Mouse (Mus musculus) liver (tissue): ENCODE data around the gene Fkbp15.

Experiments used
- DNase-seq: peaks from one replicate; pipeline ENCODE4 v3.0.0-alpha.2; 2020; ENCODE audit warnings: mixed read lengths

The Fkbp15 gene

DNA sequence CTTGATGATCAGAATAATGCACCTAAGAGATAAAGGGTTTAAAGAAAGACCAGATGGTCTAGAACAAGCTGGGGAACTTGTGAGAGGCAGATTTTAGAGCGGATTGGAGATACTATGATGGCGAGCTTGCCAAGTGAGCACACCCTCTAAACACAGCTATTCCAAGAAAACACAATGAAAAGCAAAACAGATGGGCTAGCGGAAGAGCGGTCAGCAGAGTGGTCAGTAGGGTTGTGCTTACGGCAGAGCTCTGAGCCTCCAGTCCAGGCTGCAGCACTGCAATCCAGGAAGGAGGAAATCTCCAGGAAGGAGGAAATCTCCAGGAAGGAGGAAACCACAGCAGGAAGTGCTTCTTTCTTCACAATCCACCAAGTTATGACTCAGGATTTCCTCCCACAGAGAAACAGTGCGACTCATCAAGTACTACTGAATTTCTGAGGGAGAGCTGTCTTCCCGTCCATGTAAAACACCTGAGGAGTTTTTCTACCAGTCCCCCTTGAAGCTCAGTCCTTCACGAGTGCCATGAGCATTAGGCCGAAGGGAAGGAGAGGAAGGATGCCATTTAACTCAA is 46.6 kb downstream of the Fkbp15 start:
- DNase-seq, result no peak

DNA sequence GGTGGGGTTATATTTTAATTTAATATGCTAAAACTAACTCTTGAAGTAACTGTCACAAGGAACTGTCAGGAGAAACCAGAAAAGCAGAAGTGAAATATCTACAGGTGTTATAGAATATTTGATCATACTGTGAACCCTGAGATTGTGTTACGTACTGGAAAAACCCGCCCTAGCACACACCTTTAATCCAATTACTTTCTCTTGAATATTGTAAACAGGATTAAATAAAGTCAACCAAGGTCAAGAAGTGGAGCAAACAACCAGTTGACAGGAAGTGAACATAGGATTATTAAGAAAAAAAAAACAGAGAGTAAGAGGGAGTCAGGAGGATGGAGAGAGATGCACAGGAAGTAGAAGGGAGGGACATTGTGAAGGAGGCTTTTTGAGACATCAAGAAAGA is 47.5 kb downstream of the Fkbp15 start:
- DNase-seq, result no peak

DNA sequence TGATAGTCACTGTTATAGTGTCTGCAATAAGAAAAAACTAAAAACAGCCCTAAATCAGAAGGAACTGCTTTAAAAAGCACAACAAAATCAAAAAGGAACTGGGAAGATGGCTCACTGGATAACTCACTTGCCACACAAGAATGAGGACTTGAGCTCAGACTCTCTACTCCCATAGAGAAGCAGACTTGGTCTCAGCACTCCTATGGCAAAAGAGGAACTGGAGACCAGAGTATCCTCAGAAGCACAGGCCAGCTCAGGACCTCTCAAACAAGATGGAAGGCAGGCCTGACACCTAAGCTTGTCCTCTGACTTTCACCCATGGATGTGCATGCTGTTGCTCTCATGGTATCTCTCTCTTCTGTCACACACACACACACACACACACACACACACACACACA is 51.9 kb downstream of the Fkbp15 start:
- no peak for DNase-seq

DNA sequence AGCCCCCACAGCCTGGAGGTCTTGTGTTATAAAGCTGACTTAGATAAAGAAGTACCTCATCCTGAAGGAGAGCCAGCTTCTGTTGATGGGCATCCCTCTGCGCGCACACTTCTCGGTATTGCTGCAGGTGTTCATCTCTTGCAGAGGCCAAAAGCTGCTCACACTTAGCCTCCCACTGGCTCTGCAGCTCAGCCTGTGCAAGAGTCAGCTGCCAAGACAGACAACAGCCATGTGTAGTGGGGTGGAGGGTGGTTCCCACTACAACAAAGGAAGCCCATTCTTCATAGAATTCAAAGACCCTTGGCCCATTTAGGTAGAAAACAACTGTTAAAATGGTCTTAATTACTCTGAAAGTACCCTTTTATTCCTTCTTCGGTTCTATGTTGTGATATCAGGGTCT is 53.5 kb downstream of the Fkbp15 start:
- no peak for DNase-seq

DNA sequence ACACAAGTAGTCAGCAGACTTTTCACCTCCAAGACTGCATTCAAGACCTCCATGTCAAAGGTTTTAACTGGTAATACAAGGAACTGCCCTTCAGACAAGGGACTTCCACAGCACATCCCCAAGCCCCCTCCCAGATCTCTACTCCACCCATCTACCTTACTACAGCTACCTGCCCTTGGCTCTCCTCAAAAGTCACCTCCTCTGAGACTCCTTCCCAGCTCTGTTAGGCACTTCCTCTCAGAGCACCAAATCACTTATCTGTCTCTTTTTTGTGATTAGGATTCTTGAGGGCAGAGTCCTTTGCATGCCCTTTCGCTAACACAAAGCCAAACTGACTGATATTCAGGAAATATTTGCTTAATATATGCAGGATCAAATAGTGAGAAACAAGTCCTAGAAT is 54.0 kb downstream of the Fkbp15 start:
- no peak for DNase-seq

DNA sequence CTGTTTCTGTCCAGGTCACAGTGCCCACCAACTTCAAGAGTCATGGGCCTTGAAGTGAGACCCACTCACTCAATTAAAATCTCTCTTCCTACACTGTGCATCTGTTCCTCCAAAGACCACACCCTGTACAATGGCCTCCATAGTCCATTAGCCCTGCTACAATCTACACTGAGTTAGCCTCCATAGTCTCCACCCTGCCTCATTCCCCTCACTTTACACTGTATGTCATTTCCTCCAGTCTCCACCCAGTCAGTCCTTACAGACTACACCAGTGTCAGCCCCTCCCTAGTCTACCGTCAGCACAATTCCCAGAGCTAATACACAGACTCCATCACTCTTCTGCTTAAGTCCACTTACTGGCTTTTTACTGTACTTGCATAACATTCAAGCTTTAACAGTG is 57.1 kb downstream of the Fkbp15 start:
- DNase-seq, result no peak

DNA sequence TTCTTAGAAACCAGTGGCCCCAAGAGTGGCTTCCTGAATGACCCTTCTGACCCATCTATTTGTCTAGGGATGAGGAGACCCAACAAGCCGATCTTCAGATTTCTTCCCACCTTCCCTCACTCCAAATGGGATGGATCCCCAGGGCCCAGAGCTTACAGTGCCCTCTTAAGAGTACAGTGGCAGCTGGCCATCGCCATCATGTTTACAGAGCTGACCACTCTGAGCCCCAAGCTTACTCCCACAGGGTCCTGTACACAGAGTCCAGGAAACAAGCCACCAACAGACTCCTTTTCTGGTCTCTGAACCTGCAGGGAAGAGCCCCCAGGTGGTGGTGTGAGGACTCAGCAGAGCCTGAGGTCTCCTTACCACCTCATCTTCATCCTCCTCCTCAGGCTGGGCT is 57.6 kb downstream of the Fkbp15 start:
- DNase-seq, result no peak

DNA sequence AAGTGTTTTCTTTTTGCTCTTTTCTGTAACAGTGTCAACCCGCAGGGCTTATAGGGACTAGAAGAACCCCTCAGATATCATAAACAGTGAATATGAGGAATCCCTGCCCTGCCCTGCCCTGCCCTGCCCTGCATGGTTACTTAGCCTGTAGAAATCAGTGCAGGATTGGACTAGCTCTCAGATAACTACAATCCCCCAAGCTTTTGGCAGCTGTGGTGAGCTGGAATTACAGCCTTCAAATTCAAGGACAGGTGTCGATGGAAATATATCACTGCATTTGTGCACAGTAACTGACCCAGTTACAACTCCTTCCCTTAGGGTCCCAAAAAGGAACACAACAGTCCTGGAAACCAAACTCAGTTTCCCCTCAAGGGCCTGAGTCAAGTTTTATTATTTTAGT is 60.3 kb downstream of the Fkbp15 start:
- no peak for DNase-seq

DNA sequence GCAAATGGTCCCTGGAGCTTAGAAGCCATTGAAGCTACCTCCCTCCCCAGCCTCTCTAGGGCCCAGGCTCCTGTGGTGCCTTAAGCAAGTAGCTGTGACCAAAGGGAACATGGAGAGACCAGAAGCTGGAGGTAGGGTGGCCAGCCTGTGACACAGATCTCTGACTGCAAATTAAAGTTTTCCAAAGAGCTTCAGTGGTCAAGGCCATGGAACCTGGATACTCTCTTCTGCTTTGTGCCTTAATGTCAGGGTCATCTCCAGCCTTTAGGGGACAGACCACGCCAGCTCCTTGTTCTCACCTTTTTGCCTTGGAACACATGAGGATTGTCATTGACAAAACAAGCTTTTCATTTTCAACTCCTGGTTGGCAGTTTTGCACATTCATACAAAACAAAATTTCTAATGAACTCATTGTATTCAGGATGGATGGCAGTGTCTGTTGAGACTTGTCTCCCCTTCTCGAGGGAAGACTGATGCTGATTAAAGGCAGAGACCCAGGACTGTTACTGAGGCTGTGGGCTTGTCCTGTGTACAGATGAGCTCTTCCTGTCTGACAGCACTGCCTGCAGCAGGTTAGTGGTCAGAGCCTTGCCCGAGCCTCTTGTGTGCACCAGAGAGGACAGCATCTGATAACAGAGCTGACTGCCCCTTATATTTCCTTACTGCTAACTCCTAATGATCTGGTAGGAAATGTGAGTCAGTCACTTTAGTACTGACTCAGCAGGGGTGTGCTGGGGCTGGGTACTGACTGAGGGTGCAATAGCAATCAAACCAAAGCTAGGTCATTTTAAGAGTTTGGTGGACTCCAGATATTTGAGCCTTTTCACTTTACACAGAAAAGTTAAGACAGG is 62.8 kb downstream of the Fkbp15 start:
- no peak for DNase-seq

DNA sequence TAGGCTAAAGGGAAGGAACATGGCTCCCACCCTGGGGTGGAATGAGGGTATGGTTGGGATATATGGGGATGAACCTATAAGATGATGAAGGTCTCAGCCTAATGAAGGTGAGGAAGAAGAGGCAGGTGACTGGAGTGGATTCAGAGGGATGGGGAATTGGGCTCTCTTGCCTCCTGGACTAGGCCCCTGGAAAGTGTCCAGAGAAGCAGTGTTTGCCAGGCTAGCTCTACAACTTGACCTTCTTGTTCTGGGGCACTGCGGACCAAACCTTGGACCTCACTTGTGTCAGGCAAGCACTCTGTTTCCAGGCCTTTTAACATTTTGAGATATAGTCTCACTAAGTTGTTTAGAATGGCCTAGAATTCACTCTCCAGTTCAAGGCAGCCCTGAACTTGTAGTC is 65.6 kb downstream of the Fkbp15 start:
- no peak for DNase-seq

DNA sequence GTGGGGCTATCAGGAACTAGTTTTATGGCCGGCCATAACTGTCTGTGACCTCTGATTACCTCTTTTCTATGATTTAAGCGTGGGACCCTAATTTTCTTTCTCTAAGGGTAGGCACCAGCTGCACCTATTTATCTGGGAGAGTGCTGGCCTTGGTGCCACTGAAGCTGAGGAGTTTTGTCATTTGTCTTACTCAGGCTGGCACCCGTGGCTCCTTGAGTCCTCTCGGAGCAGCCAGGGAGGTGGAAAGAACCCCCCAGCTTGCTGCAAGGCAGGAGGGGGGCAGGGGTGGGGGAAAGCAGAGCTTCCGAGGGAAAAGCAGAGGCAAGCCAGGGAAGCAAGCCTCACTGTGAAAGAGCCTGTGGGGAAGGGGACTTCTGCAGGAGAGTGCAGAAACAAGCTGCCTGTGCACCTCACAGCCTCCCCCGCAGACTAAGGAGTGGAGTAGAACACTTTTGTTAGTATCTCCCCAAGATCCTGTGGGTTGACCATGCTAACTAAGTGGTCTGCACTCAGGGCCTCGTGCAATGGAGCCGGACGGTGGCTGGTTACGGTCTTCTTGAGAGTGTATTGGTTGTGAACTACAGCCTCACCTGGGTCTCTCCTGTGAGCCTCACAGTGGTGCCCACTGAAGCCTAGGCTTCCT is 67.0 kb downstream of the Fkbp15 start:
- no peak for DNase-seq

DNA sequence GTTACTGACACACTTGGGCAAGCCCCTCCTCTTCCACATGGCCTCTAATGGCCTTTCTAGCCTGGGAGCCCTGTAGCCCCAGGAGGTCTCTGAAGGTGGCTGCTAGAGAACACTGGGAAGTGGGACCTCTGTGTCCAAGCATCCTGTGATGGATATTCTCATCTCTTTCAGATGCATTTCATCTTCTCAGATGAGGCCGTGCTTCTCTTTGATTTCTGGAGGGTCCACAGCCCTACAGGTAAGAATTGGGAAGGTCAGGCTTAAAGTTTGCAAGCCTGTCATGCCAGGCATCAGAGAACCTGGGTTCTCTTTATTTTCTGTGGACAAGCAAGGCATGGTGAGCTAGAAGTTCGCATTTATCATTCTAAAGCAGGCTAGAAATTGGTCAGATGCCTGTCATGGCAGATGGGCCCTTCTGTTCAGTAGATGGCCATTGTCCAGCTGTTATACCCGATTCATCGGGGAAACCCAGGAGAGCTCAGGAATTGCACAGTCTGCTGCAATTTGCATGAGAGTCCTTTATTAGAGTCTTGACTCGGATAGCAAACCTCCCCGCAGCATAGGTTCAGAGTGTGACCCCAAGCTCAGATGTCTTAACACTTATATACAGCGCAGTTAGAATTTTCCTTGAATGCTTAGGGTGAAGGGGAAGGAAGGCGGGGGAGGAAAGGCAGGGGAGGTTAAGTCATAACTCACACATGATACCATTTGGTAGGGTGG is 67.7 kb downstream of the Fkbp15 start:
- DNase-seq, result no peak

DNA sequence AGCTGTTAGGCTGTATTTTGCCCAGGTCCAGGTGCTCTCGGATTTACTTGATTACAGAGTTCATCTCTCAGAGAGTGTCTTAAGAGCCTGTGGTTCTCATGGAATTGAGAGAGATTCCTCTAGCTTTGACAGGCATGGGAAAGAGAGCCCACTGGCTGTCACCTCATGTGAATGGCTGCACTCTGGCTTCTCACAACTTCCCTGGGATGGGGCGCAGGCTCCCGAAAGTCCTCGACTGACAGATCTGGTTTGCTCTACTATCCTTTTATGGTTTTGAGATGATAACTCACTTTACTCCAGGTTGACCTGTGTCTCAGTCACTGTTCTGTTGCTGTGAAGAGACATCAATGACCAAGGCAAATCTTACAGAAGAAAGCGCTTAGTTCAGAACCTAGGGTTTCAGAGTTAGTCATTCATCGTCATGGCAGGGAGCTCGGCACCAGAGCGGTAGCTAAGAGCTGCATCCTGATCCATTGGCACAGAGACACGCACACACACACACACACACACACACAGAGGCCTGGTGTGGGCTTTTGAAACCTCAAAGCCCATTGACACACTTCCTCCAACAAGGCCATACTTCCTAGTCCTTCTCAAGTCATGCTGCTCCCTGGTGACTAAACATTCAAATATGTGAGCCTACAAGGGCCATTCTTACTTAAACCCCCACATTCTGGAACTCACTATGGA is 69.4 kb downstream of the Fkbp15 start:
- DNase-seq, result no peak

DNA sequence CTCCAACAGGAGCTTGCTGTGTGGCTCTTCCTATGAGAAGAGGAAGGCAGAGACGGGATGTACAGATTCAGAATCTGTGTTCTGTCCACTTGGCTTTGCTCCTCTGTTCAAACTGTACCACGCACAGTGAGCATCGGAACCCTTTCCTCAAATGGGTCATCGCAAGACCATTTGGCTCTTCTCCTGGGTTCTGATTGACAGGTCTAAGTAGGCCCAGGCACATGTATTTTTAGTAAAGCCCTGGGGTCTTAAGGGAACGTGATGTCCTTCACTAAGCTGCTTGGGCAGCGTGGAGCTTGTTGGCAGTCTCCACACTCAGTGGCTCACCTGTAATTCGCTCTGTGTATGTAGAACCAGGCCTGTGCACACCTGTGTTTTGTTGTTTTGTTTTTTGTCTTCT is 71.1 kb downstream of the Fkbp15 start:
- no peak for DNase-seq

DNA sequence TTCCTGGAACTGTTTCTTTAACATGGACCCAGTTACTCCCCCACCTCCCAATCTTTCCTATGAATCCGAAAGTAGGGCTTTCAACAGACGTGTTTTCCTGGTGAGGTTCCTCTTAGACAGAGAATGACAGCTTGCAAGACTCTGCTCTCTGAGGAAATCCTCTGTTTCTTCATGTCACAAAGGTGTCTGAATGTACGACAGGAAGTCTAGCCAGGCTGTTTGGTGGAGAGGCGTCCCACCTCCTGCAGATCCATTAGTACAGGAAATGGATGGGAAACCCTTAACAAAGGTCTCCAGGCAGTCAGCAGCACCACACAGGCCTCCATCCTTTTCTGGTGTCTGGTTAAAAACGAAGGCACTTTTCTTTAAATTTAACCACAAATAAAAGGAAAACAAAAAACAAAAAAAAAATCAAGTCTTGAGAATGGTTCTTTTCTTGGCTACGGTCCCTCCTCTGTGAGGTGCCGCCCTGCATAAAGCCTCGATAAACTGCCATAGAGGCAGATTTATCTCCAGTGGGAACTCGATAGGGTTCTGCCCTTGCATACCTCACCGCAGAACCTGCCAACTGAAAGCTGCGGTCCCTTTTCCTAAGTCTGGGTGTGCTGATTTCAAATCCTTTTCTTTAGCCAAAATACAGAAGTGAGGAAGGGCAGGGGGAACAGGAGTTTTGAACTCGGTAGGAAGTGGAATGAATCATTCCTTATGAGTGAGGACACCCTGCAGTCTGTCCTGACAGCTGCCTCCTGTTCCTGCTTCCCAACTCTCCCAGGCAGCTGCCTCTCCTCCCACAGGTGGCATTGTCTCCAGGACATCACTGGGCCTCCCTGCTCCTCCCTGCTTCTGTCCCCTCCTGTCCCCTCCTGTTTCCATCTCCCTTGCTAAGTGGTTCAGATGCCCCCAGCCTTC is 73.1 kb downstream of the Fkbp15 start:
- no peak for DNase-seq

DNA sequence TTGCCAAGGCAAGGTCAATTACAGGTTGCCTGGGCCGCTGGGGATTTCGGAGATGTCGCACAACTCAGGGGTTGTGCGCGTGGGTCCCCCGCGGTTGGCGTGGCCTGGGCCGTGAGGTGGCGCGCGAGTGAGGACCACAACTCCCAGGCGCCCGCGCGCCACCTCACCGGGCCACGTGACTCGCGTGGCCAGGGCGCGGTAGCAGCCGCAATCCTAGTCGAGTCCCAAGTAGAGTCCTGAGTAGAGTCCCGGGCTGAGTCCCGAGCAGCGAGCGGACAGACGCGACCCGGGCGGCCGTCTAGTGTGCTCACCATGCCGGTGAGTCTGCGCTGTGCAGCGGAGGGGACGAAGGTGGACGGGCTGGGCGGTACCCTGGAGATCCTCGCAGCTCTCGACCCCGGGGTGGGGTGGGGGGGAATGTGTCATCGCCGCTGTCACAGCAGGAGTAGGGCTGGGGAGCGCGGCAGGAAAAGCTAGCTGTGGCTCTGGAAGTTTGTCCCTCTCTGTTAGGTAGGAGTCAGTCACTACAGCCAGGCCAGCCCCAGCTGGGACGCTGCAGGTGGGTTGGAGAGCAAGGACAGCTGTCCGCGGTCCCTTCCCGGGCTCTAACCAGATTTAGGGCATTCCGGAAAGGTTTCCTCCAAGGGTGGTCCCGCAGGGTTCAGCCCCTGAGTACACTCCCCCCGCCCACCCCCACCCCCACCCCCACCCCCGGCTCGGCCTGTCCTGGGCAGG is 73.9 kb downstream of the Fkbp15 start:
- peak; percentile 71 for DNase-seq

DNA sequence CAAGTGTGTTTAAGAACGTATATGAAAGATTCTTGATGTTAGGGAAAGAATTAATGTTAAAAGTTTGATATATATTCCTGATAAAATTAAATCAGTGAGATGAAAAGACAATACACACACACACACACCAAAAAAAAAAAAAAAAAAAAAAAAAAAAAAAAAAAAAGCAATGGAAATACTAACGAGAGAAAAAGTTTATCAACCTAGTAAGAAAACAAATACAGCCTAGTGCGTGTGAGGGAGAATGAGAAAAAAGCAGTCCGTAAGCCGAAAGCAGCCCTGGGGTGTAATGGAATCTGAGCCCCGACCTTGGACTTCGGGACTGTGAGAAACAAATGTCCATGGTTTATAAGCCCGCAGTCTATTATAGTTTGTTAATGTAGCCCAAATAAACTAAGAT is 74.8 kb downstream of the Fkbp15 start:
- DNase-seq, result no peak

DNA sequence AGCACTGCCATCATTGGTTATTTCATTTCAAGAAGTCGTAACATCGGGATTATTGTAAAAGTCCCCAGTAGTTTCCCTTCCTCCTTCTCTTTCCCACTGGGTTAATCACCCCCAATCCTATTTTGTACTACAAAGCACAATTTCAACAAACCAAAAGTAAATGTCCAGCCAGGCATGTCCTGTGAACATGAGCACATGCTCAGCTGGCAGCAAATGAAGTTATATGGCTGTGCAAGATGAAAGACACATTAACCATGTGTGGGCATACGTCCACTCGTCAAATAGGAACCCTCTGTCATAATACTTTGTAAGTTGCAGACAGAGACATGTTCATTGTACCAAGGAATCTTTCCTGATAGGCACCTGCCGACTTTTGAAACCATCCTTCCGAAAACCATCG is 77.4 kb downstream of the Fkbp15 start:
- no peak for DNase-seq

DNA sequence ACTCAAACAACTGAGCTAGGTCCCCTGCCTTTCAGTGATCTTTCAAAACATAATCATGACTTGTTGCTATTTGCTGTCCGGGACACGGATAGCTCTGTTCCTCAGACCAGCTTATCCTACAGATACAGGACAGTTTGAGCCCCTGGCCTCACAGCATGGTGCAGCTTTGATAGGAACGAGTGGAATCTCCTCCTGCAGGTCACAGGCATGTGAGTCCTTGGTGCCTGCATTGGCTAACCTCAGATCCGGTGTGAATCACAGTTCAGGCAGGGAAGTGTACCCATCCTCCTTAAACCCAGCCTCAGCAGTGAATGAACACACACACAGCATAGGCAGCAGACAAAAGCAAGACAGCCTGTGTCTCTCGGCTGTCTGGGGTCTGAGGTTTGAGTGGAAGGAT is 79.0 kb downstream of the Fkbp15 start:
- no peak for DNase-seq

DNA sequence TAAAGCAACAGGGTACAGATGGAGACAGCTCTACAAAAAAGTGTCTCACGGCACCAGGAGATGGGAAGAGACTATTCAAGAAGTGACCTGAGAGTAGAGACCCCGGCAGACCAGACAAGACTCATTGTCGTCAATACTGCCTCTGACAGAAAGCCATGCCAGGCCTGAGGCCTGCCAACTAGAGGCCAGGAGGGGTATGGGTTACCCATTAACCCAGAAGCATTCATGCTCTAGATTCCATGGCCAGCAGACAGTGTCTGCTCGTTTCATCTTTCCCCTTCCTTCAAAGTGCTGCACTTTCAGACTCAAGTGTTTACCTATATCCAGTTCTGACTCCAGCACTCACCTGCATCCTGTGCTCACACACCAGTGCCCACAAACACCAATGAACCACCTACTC is 82.3 kb downstream of the Fkbp15 start:
- no peak for DNase-seq

DNA sequence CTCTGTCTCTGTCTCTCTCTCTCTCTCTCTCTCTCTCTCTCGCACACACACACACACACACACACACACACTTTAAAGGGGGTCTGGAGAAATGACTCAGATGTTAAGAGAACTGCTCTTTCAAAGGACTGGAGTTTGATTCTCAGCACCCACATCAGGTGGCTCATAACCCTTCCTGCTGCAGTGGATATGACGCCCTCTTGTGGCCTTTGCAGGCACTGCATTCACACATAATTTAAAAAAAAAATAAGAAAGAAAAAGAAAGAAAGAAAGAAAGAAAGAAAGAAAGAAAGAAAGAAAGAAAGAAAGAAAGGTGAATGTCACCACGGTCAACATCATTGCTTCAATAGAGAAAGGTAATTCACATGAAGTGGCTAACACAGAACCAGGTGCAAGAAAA is 83.1 kb downstream of the Fkbp15 start:
- DNase-seq, result no peak
